Mouse (Mus musculus): ENCODE results near the gene Hepacam2.

DNA sequence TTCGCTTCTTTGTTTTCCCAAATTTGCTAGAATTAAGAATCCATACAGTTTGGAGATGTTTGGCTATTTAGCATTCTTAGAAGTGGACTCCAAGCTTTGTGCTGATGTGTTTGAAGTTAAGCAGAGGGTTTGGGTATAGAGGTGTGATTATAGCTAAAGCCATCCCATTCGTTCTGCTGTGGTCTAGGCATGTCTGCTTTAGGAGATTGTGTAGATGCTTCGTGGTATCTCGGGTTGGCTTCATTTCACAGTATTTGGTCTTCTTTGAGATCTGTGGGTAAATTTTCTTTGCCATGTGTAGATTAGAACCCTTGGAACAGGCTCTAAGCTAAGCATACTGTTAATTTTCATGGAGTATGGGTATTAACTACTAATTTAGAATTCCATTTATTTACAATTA, 30.1 kb upstream of the Hepacam2 start:
- TF ChIP-seq CTCF (IDR thresholded peaks at IDR 0.05; ENCODE audit: extremely low read depth, insufficient read length, insufficient replicate concordance, low read depth, low read length) (no peak), POLR2A (IDR thresholded peaks at IDR 0.05; ENCODE audit: low read depth, low read length) (no peak)

All from small intestine, adult 2 months (tissue).